Mouse (Mus musculus): ENCODE measurements around the gene Spred3.
"Not testable (repeated sequence)": the region's sequence is repeated elsewhere in the genome, so short reads cannot be mapped to it uniquely, and the experiment has no call there.

Gene Spred3

DNA sequence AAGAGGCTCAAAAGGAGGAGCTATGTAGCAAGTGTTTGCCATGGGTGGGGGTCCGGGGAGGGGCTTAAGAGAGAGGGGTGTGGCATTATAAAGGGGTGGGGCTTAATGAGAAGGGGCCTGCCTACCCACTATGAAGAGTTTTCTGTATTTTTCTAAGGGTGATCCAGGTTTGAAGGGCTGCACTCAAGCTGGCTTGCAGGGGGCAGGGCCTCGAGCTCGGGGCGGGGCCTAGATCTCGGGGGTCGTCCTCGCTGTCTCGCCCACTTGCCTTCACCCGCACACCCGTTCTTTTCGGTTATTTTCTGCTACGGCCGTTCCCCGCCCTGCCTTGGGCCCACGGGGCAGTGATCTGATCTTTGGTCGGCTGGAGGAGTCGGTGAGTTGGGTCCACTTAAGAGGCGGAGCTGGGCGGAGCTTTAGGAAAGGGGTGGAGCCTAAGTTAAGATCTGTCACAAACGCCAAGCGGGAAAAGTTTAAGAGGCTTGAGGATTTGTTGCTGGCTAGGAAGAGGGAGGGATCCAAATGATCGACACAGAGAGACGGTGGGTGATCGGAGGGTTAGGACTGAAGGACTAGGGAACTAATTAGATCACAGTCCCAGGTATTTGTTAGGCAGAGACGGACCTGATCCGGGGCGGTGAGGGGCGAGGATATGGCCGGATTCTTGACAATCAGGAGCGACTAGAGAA, at the start of gene Spred3, which contains the start of gene Ggn:
Gene Spred3 (minus strand): TSS at position 346 of the 689 bp plus-strand sequence.
Gene Ggn (plus strand): TSS at position 145 of the 689 bp plus-strand sequence.
- DNase-seq (ENCODE audit: low spot score), result peak; percentile 75

GRCm38 (mm10) chr7:29214846-29215245, 44.6 kb upstream of the Spred3 start:
- DNase-seq (ENCODE audit: low spot score), result no peak

GRCm38 (mm10) chr7:29214236-29214635, 44.0 kb upstream of the Spred3 start:
- DNase-seq (ENCODE audit: low spot score), result no peak

- no peak for DNase-seq (ENCODE audit: low spot score)
Observed at GRCm38 (mm10) chr7:29213675-29214082, 43.5 kb upstream of the Spred3 start, which contains the start of gene Catsperg1. Gene Catsperg1, minus strand, starts transcription at chr7:29214035.

GRCm38 (mm10) chr7:29212775-29213560, 42.8 kb upstream of the Spred3 start:
- DNase-seq (ENCODE audit: low spot score), result not testable (repeated sequence)

DNA sequence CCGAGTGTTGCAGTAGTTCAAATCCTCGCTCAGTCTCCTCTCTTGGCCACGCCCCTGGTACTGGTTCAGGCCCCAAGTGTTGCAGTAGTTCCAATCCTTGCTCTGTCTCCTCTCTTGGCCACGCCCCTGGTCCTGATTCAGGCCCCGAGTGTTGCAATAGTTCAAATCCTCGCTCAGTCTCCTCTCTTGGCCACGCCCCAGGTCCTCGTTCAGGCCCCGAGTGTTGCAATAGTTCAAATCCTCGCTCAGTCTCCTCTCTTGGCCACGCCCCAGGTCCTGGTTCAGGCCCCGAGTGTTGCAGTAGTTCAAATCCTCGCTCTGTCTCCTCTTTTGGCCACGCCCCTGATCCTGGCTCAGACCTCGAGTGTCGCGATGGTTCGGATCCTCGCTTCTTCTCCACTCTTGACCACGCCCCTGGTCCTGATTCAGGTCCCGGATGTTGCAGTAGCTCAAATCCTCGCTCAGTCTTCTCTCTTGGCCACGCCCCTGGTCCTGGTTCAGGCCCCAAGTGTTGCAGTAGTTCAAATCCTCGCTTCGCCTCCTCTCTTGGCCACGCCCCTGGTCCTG, 42.1 kb upstream of the Spred3 start:
- DNase-seq (ENCODE audit: low spot score), result no peak

- peak; percentile 78 for DNase-seq (ENCODE audit: low spot score)
Observed at GRCm38 (mm10) chr7:29211415-29212198, 41.4 kb upstream of the Spred3 start.

DNA sequence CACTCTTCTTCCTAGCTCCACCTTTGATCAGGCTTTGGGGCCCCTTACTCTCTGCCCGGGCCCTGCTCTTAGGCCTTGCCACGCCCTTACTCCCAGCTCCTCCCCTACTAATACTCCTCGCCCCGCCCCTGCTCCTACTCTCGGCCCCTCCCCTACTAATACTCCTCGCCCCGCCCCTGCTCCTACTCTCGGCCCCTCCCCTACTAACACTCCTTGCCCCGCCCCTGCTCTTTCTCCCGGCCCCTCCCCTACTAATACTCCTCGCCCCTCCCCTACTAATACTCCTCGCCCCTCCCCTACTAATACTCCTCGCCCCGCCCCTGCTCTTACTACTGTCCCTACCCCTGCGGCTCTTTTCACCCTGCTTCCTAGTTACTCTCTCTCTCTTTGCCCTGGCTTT, 40.8 kb upstream of the Spred3 start:
- DNase-seq (ENCODE audit: low spot score), result not testable (repeated sequence)

GRCm38 (mm10) chr7:29202577-29202976, 32.4 kb upstream of the Spred3 start:
- DNase-seq (ENCODE audit: low spot score), result no peak

GRCm38 (mm10) chr7:29194230-29194629, 24.0 kb upstream of the Spred3 start:
- not testable (repeated sequence) for DNase-seq (ENCODE audit: low spot score)

GRCm38 (mm10) chr7:29181323-29181722, 11.1 kb upstream of the Spred3 start:
- DNase-seq (ENCODE audit: low spot score), result not testable (repeated sequence)

DNA sequence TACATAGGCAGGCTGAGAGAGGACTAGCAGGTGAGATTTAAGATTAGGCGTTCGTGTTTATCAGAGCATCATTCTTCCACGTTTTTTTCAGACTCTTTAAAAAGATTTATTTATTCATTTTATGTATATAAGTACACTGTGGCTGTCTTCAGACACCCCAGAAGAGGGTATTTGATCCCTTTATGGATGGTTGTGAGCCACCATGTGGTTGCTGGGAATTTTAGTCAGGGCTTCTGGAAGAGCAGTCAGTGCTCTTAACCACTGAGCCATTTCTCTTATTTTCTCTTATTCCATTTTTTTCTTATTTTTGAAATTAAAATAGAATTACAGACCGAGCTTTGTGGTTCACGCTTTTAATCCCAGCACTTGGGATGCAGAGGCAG, 10.6 kb upstream of the Spred3 start:
- no peak for DNase-seq (ENCODE audit: low spot score)

DNA sequence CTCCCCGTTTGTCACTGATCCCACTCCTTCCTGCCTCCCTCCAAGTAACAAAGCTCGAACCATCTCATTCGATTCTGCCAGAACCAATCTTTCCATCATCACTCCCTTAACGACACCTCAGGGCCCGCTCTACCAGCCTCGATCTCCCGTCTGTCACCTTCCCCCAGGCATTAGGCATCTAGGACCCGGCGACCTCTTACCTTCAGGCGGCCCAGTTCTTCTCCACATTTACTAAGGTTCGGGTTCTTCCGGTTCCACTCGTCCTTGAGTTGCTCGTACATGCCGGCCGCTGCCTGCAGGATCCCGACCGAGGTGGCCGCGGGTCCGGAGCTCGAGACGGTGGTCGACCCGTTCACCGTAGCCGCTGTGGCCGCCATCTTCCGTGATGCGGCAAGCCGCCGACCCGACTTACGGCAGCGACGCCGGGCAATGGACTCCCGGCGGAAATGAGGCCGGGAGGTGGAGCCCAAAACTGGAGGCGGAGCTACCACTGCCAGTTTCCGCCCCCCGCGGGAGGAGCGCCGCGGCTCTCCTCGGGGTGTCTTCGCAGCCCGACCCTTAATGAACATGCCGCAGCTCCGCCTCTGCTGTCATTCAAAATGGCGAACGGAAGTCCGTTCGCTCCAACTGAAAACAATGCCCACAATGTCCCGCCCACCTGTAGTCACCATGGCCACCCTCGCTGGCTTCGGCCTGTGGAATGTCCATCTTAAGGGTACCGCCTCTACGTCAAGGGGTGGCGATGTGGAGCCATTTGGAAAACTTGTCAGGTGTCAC, 10.1 kb upstream of the Spred3 start, which contains the start of gene Psmd8:
Gene Psmd8 (minus strand): TSS at position 625 of the 777 bp plus-strand sequence.
- DNase-seq (ENCODE audit: low spot score), result peak; percentile 95

GRCm38 (mm10) chr7:29179323-29179722, 9.1 kb upstream of the Spred3 start:
- peak; percentile 19 for DNase-seq (ENCODE audit: low spot score)

GRCm38 (mm10) chr7:29178106-29178505, 7.9 kb upstream of the Spred3 start:
- DNase-seq (ENCODE audit: low spot score), result peak; percentile 12

- no peak for DNase-seq (ENCODE audit: low spot score)
Observed at GRCm38 (mm10) chr7:29172390-29173016, 2.3 kb upstream of the Spred3 start.

DNA sequence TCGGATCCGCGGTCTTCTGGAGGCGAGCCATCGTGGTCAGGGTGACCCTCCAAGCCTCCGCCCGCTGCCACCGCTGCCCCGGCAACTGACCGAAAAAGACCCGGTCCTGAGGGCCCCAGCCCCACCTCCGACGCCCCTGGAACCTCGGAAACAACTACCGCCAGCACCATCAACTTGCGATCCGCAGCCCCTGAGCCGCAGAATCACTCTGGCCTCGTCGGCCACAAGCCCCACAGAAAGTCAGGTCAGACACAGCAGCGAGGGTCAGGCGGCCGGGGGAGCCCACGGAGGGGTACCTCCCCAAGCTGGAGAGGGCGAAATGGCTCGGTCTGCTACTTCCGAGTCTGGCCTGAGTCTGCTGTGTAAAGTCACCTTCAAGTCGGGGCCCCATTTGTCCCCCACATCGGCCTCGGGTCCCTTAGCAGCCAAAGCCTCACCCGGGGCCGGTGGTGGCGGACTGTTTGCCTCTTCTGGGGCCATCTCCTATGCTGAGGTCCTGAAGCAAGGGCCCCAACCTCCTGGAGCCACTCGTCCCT, 1.4 kb upstream of the Spred3 start:
- no peak for DNase-seq (ENCODE audit: low spot score)

DNA sequence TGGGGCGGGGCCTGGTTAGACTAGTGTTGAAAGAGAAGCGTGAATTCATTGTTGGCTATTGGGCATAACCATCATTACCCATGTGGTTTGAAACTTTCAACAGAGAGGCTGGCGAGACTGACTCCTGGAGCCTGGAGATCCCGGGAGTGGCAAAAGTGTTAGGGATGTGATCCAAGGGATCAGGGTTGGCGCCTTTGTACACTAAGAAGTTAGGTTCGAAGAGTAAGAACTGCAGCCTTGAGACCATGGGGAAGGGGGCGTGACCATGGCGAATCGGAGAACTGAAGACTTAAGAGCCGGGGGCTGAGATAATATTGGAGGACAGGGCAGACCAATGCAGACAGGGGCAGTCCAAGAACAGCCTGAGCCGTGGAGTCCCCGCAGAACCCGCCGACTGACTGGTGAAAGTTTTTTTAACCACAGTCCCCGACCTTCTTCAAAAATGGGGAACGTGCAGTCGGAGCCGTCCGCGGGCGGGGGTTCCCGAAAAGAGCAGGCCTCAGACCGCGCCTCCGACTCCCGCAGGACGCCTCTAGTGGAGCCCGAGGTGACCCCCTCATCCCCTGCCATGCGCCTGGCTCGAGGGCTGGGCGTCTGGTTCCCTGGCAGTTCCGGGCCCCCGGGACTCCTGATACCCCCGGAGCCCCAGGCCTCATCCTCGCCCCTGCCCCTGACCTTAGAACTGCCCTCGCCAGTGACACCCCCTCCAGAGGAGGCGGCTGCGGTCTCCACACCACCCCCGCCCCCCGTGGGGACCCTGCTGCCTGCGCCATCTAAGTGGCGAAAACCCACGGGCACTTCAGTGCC, 747 bp upstream of the Spred3 start:
- no peak for DNase-seq (ENCODE audit: low spot score)

Measured in adipocyte (in vitro differentiated cells).